8 mouse cellular contexts compared by ENCODE assay signal in the genomic region with DNA sequence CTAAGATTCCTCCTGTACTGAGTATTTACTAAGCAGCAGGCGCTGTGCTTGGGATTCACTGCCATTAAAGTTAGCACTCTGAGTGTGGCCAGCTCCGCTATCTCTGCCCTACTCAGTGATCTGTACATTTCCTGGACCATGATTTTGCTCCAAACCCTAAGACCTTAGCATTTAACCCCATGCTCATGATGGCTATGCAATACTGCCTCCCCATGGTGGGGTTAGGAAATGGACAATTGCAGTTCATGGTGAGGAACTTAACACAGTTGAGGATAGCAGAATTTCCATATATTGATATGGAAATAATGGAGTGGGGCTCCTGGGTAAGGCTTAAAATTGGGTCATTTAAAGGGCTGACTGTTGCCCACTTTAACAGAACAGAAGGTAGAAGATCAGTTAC. TPM values are rescaled to one million over a fixed set of nuclear protein-coding genes. Genes with fewer than 3 reads are reported as not detected.
DNase-seq lines count a peak whose midpoint lies in the region; ATAC-seq lines count a peak whose summit lies in the region.

No protein-coding gene starts in this region.

- no peaks in the 10 kb centered on the region for H3K36me3 ChIP-seq in hindbrain, embryonic 11.5 days (ENCODE audit: control insufficient read depth, insufficient read depth, low read length)
- H3K36me3 ChIP-seq in hindbrain, embryonic 12.5 days: no peaks in the 10 kb centered on the region
- H3K36me3 ChIP-seq in splenic B cell, adult 2 months (ENCODE audit: control insufficient read depth, insufficient read depth, low read length, poor library complexity, severe bottlenecking): no peaks in the 10 kb centered on the region

- H3K9ac ChIP-seq in hindbrain, embryonic 11.5 days (ENCODE audit: low read depth, low read length): no peak overlapping the region
- no peak overlapping the region for H3K9ac ChIP-seq in hindbrain, embryonic 12.5 days

- ATAC-seq in hindbrain, embryonic 11.5 days (ENCODE audit: low FRiP score): no peak
- ATAC-seq in hindbrain, embryonic 12.5 days (ENCODE audit: low FRiP score): no peak

- WGBS in hindbrain, embryonic 11.5 days: 86% methylated on average over 2 of the region's 2 CpGs
- 86% methylated on average over 2 of the region's 2 CpGs for whole genome bisulfite sequencing in hindbrain, embryonic 12.5 days

- no peak overlapping the region for H3K4me2 ChIP-seq in hindbrain, embryonic 11.5 days (replicated peaks; ENCODE audit: low read depth, low read length)
- no peak overlapping the region for H3K4me2 ChIP-seq in hindbrain, embryonic 12.5 days (replicated peaks)

- H3K27me3 ChIP-seq in hindbrain, embryonic 11.5 days (ENCODE audit: control insufficient read depth, insufficient read depth, low read length): no peaks in the 10 kb centered on the region
- H3K27me3 ChIP-seq in hindbrain, embryonic 12.5 days: no peaks in the 10 kb centered on the region
- H3K27me3 ChIP-seq in splenic B cell, adult 2 months (ENCODE audit: control insufficient read depth, insufficient read depth, low read length, poor library complexity, severe bottlenecking): no peaks in the 10 kb centered on the region

- peak; percentile 35 for DNase-seq in hindbrain, embryonic 11.5 days (ENCODE audit: low spot score)
- DNase-seq in CD4-positive helper T cell, adult 2 months (ENCODE audit: low read depth, low spot score): peak; percentile 38
- DNase-seq in ZHBTc4 (ENCODE audit: low read depth, low spot score): peak; percentile 56
- peak; percentile 51 to 56 for DNase-seq in kidney, postnatal 4 days
- DNase-seq in splenic B cell, adult 2 months (ENCODE audit: low read depth, low spot score): peak; percentile 79
- DNase-seq in cerebellum, adult 8-10 months: no peak
- DNase-seq in frontal cortex, postnatal 14 days (ENCODE audit: low spot score in 2 of 2): no peak

- no peaks in the 10 kb centered on the region for H3K9me3 ChIP-seq in hindbrain, embryonic 11.5 days (ENCODE audit: control insufficient read depth, low read length)
- no peaks in the 10 kb centered on the region for H3K9me3 ChIP-seq in hindbrain, embryonic 12.5 days (replicated peaks)

- H3K4me3 ChIP-seq in hindbrain, embryonic 11.5 days (ENCODE audit: low read depth, low read length): no peak overlapping the region
- no peak overlapping the region for H3K4me3 ChIP-seq in hindbrain, embryonic 12.5 days

- no peak overlapping the region for H3K27ac ChIP-seq in hindbrain, embryonic 11.5 days (ENCODE audit: low read depth, low read length)
- no peak overlapping the region for H3K27ac ChIP-seq in hindbrain, embryonic 12.5 days

- no peaks in the 10 kb centered on the region for H3K4me1 ChIP-seq in hindbrain, embryonic 11.5 days (replicated peaks; ENCODE audit: control insufficient read depth, insufficient read depth, low read length)
- H3K4me1 ChIP-seq in hindbrain, embryonic 12.5 days: no peaks in the 10 kb centered on the region

RNA-seq across cellular contexts. Expression of gene Antxr1, which starts 12.2 kb away (rescaled TPM):
- polyA plus RNA-seq in hindbrain, embryonic 11.5 days (2014; fragmentation: Nextera tagmentation; extraction: Ambion mirVana): 4.5 and 7.4 TPM in 2 replicates
- polyA plus RNA-seq in hindbrain, embryonic 12.5 days (2016; fragmentation: Nextera tagmentation; extraction: Ambion mirVana): 5.0 and 5.1 TPM in 2 replicates

RNA-seq across cellular contexts. Expression of gene Gkn1, which starts 27.4 kb away (rescaled TPM):
- not detected in 2 replicates for polyA plus RNA-seq in hindbrain, embryonic 11.5 days (2014; fragmentation: Nextera tagmentation; extraction: Ambion mirVana)
- polyA plus RNA-seq in hindbrain, embryonic 12.5 days (2016; fragmentation: Nextera tagmentation; extraction: Ambion mirVana): not detected in 2 replicates

RNA-seq across cellular contexts. Expression of gene Gkn2, which starts 49.8 kb away (rescaled TPM):
- not detected in 2 replicates for polyA plus RNA-seq in hindbrain, embryonic 11.5 days (2014; fragmentation: Nextera tagmentation; extraction: Ambion mirVana)
- polyA plus RNA-seq in hindbrain, embryonic 12.5 days (2016; fragmentation: Nextera tagmentation; extraction: Ambion mirVana): not detected in 2 replicates

Comparison
In these comparisons a context has a peak if more than half of its experiments do, and no peak if none do; other contexts are left out.
1. DNase-seq: peak in hindbrain, embryonic 11.5 days (single experiment), CD4-positive helper T cell, adult 2 months (single experiment), ZHBTc4 (single experiment), kidney, postnatal 4 days (2 of 2) and splenic B cell, adult 2 months (single experiment); none in cerebellum, adult 8-10 months (single experiment) and frontal cortex, postnatal 14 days (0 of 2).